Mouse (Mus musculus) myocyte (in vitro differentiated cells): ENCODE measurements at regions not wholly inside any gene's neighbourhood (a gene's known extent, or its start where the extent isn't known, plus 50 kb on each side); places are given as distances from the start of the nearest gene placed in this dataset.

Experiments
- CEBPB ChIP-seq: IDR thresholded peaks from 2 replicates; pipeline ENCODE4 v1.6.1; 2011; ENCODE audit warnings: mild to moderate bottlenecking, moderate library complexity; ENCODE audit not compliant: poor library complexity, insufficient read depth, severe bottlenecking
- E2F4 ChIP-seq: IDR thresholded peaks from one replicate; pipeline ENCODE4 v1.6.1; 2011; ENCODE audit warnings: mild to moderate bottlenecking, control low read depth, moderate library complexity; ENCODE audit not compliant: insufficient read depth
- MAX ChIP-seq: IDR thresholded peaks from one replicate; pipeline ENCODE4 v1.6.1; 2011; ENCODE audit warnings: low read depth, mild to moderate bottlenecking, control low read depth
- MYOD1 ChIP-seq, 3 experiments: IDR thresholded peaks; one replicate each; pipeline ENCODE4 v1.6.1; 2011; ENCODE audit warnings: control low read depth in 2 of 3, low read depth in 2 of 3, mild to moderate bottlenecking in 2 of 3, moderate library complexity in 1 of 3; ENCODE audit not compliant: insufficient read length in 2 of 3, control insufficient read depth in 1 of 3
- MYOG ChIP-seq, 3 experiments: IDR thresholded peaks; one replicate each; pipeline ENCODE4 v1.6.1; 2011; ENCODE audit warnings: control low read depth in 2 of 3, low read depth in 2 of 3, mild to moderate bottlenecking in 2 of 3; ENCODE audit not compliant: insufficient read length in 2 of 3, control insufficient read depth in 1 of 3, insufficient read depth in 1 of 3
- POLR2A ChIP-seq: IDR thresholded peaks from one replicate; pipeline ENCODE4 v1.6.1; 2011; ENCODE audit warnings: low read depth, mild to moderate bottlenecking, control low read depth, moderate library complexity; ENCODE audit not compliant: insufficient read length
- POLR2AphosphoS2 ChIP-seq: IDR thresholded peaks from one replicate; pipeline ENCODE4 v1.6.1; 2011; ENCODE audit warnings: low read depth, control low read depth; ENCODE audit not compliant: insufficient read length
- REST ChIP-seq: IDR thresholded peaks from one replicate; pipeline ENCODE4 v1.6.1; 2011; ENCODE audit warnings: mild to moderate bottlenecking, control low read depth, moderate library complexity; ENCODE audit not compliant: insufficient read depth, insufficient read length
- TCF12 ChIP-seq: IDR thresholded peaks from one replicate; pipeline ENCODE4 v1.6.1; 2011; ENCODE audit warnings: mild to moderate bottlenecking, control low read depth; ENCODE audit not compliant: poor library complexity, insufficient read depth, severe bottlenecking
- TCF3 ChIP-seq: IDR thresholded peaks from one replicate; pipeline ENCODE4 v1.6.1; 2011; ENCODE audit warnings: low read depth, control low read depth; ENCODE audit not compliant: insufficient read length
- USF1 ChIP-seq: IDR thresholded peaks from one replicate; pipeline ENCODE4 v1.6.1; 2011; ENCODE audit warnings: low read depth, mild to moderate bottlenecking, control low read depth, moderate library complexity

GRCm38 (mm10) chr9:61489147-61489546 lies 117.0 kb downstream of the Tle3 start:
- TF ChIP-seq POLR2A = no peak
- TF ChIP-seq MAX = no peak
- TF ChIP-seq REST = no peak
- no peak for TF ChIP-seq E2F4
- no peak for TF ChIP-seq MYOD1 (IDR thresholded peaks at IDR 0.05; ENCODE audit: control insufficient read depth in 1 of 3, insufficient read length in 2 of 3, low read depth in 2 of 3)
- no peak for TF ChIP-seq TCF12
- TF ChIP-seq USF1 = no peak
- no peak for TF ChIP-seq TCF3
- TF ChIP-seq MYOG (IDR thresholded peaks at IDR 0.05; ENCODE audit: control insufficient read depth in 1 of 3, insufficient read depth in 1 of 3, insufficient read length in 2 of 3, low read depth in 2 of 3) = no peak
- TF ChIP-seq CEBPB = no peak
- TF ChIP-seq POLR2AphosphoS2 = no peak
